Mouse (Mus musculus): ENCODE results near the gene Tsks.

Tsks gene

DNA sequence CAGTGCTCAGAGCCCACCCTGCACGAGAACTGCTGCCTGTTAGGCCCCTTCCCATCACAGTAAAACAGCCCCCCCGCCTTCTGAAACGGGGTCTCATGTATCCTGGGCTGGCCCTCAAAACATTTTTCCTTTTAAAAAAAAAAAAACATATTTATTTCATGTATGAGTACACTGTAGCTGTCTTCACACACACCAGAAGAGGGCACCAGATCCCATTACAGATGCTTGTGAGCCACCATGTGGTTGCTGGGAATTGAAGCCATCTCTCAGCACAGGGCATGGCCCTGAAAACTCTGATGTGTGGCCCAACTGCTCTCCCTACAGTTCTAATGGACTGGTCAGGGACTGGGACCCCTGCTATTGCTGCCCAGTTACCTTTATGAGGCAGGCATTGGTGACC, 35.3 kb downstream of the Tsks start:
- no peak for DNase-seq (ENCODE audit: low read depth)

DNA sequence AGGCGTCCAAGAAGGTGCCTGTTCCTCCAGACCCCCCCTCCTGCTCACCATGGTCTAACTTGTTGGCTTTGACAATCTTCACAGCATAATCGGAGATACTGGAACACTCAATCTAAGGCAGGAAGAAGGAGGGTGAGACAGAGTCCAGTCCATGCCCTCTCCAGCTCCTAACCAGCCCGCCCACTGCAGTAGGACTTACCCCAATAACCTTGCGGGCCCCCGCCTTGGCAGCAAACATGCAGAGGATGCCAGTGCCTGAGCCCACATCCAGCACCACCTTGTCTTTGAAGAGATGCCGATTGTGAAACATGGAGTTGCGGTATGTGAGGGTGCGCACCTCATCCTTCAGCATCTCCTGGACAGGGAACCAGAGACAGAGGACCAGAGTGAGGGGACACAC, 38.5 kb downstream of the Tsks start:
- DNase-seq (ENCODE audit: low read depth): no peak

DNA sequence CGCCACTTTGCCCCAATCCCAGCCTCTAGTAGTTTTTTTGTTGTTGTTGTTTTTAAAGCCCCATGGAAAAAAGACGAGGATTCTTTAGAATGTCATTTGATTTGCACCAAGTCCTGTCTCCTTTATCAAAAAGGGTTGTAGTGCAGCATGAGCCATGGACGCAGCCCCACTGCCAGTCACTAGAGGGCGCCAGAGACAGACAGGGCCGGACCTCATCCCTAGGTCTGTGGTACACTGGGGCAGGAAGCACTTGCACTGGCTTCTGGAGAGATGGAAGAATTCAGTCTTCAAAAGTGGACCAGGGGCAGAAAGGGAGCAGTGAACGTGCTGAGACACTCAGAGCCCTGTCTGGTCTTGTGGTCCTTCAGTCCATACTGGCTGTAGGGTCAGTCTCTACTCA, 40.1 kb downstream of the Tsks start:
- peak; percentile 90 for DNase-seq (ENCODE audit: low read depth)

DNA sequence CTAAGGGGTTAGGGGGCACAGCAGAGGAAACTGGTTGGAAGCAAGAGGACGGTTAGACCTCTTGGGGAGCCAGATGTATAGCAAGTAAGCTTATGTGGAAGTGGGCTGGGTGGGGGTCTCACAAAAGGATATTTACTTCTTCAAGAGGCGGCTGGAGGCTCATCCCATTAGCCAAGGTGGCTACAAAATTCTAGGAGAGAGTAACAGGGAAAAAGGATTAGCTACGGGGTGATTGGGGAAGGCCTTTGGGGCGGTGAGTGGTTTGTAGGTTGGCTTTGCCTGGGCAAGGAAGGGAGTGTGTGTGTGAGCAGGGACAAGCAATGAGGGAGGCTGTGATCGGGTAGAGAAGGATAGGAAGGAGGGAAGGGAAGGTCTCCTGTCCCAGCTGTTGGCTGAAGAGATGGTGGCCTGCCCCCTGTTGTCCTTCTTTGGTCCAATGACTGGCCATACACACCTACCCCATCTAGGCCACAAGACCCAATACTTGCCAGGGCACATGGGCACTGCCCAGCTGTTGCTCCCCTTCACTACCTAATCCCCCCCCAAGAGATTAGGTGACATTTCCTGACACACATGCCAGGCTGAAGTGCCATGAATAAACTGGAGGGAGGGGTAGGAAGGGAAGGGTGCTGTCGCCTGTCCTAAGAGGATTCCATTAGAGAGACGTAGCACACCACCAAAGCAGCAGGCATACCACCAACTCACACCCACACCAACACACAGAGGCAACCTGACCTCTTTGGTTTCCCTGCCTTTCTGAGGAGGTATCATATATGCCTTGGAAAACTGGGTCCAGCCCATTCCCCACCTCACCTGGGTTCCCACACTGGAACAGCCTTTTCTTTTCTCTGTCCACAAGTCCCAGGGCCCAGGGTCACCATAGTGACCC, 41.2 kb downstream of the Tsks start:
- peak; percentile 27 for DNase-seq (ENCODE audit: low read depth)

DNA sequence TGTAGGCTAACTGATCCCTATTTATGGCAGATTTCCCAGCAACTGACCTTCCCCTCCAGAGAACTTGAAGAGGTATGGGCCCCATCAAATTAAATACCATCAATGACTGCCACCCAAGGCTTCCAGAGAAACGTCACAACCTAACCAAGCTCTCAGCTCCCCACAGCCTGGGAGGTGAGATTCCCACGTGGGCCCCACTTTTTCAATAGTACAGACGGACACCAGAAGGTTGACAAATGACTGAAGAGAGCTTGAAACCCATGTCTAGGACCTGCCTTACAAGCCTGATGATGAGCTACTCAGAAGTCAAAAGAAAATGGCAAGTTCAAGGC, 41.8 kb downstream of the Tsks start:
- peak; percentile 40 for DNase-seq (ENCODE audit: low read depth)

DNA sequence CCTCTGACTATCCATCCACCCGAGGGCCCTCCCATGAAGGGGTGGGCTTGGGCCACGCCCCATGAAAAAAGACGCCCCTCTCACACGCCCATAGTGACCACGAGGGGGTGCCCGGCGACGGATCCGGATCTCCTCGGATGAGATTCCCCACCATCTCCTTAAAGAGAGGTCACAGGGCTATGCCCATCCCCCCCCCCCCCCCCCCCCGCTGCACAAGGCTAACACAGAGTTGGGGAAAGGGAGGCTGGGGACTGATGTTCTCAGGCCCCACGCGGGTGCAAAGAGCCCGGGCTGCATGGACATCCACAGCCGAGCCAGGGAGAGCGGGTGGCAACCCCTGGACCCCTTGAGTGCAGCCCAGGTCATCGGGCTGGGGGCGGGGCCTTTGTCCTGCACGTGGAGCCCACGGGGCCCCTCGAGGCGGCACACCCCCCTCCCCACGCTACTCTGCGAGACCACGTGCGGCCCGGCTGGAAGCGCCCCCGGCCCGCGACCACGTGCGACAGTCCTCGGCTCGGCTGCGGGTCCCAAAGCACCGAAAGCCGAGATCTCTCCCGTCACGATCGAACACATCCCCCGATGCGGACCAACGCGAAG, 42.7 kb downstream of the Tsks start:
- DNase-seq (ENCODE audit: low read depth): peak; percentile 77

DNA sequence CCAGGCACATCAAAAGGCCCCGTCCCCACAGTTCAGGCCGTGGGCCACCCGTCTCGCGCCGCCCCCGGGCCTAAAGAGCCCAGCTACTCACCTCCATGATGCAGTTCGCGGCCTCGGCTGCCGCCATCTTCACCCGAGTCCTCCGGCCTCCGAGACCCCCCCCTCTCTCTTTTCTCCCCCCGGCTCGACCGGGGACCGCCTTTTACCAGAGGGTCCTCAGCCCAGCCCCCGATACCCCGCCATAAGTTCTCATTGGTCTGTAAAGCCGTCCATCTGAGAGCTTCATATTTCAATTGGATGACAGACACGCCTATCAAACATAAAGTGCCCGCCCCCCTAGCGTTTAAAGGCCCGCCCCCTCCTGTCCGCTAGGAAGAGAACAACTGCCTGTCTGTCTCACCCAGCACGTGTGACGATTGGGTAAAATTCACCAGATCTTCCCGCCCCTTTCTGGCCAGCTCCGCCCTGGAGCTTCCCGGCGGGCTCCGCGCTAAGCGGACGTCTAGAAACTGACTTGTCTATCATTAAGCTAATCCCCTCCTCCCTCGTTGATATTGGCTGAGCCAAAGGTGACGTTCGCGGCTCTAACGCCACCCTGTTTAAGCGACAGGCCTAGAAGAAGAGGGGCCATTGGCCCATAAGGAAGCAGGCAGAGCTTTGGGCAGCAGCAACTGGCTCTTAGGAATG, 43.3 kb downstream of the Tsks start, which contains the start of gene Prmt1:
Prmt1 (minus strand) TSS at position 377 of the 687 bp plus-strand sequence.
- DNase-seq (ENCODE audit: low read depth): peak; percentile 99

DNA sequence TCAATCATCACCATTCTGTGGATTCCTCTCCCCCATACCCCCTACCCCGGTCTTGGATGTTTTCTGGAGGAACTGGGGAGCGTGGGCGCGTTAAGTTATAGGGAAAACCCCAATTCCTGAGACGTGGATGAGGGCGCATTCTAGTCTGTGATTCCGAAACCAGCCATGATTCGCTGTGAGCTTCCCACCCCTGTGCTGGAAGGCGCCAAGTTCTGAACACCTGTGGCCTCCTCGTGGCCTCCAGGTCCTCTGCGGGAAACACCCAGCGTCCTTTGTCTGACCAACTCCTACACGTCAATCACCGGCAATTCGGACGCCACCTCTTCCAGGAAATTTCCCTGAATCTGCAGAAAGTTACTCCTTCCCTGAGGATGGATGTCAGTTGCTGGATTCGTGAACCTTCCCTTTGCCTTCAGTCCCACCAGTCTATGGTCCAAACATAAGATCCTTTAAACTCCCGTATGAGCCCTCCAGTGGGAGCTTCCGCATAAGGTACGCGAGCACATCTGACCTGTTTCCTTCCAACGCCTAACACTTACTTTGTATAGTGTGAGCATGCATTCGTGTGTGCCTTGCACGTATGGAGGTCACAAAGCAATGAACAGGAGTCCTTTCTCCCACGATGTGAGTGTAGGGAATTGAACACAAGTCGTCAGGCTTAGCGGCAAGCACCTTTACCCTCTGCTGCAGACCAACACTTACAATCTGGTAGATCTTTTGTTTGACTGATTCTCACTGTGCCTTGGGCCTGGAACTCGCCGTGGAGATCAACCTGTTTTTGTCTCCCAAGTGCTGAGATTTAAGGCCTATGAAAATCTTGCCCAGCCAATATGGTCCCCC, 44.1 kb downstream of the Tsks start:
- no peak for DNase-seq (ENCODE audit: low read depth)

DNA sequence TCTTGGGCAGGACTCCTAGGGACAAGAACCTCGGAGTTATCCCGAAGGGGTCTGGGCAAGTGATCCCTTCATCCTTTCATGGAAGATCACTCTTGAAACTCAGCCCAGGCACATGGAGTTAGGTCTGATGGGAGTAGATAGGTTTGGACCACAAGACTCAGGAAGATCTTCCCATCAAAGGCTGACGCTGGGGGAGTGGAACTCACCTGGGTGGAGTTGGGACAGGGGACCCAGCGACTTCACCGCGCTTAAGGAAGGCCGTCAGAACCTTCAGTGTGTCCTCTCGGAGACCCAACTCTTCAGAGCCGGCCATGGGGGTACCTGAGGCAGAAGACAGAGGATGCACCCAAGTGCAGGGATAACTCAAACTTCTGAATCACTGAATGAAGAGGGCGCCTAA, 53.7 kb downstream of the Tsks start:
- DNase-seq (ENCODE audit: low read depth): peak; percentile 28

DNA sequence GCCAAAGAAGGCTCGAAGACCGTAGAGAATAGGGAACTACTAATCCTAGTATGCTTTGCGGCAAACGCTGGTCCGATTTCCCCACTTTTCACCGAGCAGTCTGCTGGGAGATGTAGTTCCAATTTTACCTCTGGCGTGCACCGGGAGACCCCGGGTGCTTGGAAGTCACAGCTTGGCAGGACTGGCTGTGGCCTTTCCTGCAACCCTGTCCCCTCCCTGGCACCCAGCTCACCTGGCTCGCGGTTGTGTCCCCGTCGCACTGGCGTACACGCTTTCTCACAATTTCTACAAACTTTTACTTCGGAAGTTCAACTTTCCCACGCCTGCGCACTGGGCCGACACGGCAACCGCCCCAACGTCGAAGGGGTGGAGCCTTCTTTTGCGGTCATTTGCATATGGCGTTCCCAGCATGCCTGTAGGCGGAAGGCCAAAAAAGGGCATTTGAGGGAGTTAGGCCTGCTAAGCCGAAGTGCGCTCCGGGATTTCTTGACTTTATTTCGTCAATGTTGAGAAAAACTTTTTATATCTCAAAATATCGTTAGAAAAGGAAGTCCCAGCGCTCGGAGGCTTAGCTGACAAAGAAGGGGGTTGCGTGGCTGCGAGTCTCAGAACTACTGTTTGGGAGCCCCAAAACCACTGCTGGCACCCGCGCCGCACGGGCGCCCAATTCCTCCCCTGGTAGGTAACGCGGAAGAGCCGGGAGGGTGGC, 54.4 kb downstream of the Tsks start, which contains the start of gene Irf3:
Irf3 (plus strand) TSS at position 418 of the 709 bp plus-strand sequence.
- peak; percentile 100 for DNase-seq (ENCODE audit: low read depth)

DNA sequence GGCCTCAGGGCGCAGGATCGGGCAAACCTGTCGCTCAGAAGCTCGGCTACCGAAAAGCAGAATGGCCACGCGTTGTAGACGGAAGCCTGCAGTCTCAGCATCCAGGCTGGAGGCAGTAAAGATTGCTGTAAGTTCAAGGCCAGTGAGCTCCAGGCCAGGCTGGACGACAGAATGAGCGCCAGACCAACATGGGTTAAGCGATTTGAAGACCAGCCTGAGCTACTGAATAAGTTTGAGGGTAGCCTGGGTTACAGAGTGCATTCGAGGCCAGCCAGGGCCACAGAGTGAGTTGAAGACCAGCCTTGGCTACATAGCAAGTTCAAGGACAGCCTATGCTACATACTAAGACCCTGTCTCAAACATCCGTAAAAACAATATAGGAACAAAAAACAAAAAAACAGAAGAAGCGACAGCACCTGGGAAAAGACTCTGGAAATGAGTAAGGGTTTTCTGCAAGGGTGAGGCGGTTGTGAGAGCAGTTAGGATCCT, 55.0 kb downstream of the Tsks start:
- no peak for DNase-seq (ENCODE audit: low read depth)

DNA sequence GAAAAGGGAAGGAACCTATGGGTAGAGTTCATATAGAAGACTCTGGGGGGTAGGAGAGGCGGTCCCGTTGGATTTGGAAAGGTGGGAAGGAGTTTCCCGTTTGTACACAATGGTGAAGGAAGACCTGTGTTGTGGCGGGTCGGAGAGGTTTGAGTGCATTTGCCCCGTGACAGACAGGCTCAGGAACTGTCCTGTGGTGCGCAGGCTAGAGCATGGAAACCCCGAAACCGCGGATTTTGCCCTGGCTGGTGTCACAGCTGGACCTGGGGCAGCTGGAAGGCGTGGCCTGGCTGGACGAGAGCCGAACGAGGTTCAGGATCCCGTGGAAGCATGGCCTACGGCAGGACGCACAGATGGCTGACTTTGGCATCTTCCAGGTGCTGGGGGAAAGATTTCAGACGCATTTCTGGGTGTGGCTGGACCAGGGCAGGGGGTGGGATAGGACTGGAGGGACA, 55.5 kb downstream of the Tsks start, which contains the start of gene Bcl2l12:
Bcl2l12 (minus strand) TSS at position 212 of the 455 bp plus-strand sequence.
- peak; percentile 61 for DNase-seq (ENCODE audit: low read depth)

DNA sequence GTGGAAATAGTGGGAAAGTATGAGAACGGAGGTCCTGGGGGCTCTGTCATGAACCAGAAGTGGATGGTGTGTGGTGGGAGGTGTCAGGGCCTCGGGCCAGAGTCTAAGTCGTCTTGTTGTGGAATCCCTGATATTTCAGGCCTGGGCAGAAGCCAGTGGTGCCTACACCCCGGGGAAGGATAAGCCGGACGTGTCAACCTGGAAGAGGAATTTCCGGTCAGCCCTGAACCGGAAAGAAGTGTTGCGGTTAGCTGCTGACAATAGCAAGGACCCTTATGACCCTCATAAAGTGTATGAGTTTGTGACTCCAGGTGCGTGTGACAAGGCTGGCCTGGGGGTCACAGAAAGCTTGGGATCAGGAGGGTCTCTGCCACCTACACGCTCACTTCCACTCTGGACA, 56.7 kb downstream of the Tsks start:
- no peak for DNase-seq (ENCODE audit: low read depth)

DNA sequence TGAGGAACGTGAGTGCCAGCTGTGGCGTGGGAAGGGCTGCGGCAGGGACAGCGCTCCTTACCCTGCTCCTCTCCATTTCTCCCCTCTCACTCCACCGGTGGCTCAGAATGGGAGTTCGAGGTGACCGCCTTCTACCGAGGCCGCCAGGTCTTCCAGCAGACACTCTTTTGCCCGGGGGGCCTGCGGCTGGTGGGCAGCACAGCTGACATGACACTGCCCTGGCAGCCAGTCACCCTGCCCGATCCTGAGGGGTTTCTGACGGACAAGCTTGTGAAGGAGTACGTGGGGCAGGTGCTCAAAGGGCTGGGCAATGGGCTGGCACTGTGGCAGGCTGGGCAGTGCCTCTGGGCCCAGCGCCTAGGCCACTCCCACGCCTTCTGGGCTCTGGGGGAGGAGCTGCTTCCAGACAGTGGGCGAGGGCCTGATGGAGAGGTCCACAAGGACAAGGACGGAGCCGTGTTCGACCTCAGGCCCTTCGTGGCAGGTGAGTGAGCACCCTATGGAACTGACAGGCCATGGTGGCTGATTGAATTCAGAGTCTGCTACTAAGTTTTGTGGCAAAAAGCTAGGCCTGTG, 57.6 kb downstream of the Tsks start:
- DNase-seq (ENCODE audit: low read depth): no peak

DNA sequence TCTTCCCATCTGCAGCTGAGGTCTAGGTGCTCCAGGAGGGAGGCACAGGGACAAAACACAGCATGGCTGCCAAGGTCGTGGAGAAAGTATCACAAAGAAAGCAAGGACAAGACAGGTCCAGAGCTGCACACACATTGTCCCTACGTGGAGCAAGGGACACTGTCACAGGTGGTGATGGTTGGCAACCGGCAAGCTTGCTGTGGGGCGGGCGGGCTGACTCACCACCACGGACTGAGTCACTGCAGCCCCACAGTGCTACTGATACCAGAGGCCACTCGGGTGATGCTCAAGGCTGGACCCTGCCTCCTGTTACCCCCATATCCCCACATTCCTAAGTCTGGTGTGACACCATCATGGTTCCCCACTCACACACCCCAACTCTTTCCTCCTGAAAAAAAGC, 59.4 kb downstream of the Tsks start:
- no peak for DNase-seq (ENCODE audit: low read depth)

DNA sequence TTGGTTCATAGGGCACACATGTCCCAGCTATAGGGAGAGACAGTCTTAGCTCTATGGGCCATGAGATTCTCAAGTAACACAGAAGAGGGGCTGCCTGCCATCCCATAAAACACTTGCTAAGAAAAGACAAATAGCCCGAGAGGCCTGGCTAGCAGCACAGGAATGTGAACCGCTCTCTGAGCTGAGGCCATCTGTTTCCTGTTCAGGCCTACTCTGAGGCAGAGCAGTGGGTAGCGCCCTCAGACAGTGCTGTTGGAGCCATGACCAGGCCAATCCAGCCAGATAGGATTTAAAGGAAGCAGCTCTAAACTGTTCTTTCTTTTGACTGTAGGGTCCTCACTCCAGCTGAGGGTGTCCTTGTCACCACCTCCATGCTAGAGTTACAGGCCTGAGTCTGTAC, 61.5 kb downstream of the Tsks start:
- no peak for DNase-seq (ENCODE audit: low read depth)

DNA sequence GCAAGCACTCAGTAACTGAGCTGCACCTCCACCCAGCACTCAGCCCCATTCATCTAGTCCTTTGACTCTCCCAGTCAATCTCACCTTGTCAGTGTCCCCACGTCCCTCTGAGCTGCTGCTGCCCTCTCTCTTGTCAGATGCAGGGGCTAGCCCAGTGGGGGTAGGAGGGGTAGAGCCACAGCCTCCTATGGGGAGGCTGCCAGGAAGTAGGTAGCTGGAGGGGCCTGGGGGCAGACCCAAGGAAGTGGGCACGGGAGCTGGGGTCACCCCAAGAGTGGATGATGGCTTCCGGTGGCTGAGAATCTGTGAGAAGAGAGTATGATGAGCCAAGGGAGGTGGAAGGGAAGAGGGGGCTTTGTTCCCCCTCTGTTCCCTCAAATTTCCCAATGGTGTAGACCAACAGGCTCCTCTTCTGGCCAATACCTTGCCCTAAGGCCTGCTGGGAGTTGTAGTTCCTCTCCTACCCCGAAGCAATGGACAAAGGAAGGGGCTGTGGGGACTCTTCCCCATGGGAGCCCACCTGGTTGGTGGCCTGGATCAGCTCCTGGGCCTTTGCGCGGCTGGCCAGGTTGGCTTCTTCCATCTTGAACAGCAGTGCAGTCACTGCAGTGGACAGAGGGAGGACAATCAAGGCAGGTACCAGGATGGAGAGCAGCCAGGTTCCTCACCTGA, 62.5 kb downstream of the Tsks start:
- DNase-seq (ENCODE audit: low read depth): no peak

DNA sequence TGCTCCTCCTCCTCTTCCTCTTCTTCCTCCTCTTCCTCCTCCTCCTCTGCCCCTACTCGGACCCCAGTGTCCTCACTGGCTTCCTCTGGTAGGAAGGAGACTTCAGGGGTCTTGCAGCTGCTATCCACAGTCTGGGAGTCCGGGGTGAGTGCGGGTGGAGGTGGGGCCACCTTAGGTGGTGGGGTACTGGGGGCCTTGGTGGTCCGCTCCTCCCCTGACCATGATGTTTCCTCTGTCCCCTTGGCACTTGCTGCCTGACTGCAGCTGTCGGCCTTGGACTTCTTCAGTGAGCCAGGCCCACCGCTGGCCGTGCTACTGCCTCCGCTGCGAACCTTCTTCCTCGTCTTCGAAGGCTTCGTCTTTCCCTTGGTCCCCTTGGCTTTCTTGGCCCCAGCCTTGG, 63.5 kb downstream of the Tsks start:
- no peak for DNase-seq (ENCODE audit: low read depth)

DNA sequence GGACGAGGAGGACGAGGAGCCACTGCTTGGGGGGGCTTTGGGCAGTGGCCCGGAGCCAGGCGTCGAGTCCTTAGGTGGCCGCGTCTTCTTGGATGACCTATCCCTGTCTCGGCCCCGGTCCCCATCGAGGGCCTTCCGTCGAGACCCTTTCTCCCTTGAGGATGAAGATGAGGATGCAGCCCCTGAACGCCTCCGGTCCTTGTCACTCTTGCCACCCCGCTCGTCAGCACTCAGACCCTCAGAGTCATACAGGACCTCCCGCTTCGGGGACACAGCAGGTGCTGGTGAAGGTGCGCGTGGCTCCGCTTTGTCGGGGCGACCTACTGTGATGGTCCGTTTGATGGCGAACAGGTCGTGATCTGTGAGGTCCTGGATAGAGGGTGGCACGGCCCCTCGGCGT, 64.1 kb downstream of the Tsks start:
- DNase-seq (ENCODE audit: low read depth): no peak
